Mouse (Mus musculus) kidney, embryonic 15.5 days (tissue): Measurements from ENCODE around the gene Kcnh4. TPM values are rescaled to one million over a fixed set of nuclear protein-coding genes. Genes with fewer than 3 reads are reported as not detected.

Experiments
- ATAC-seq: fragments of 200-750 bp; cut with Nextera tagmentation; replicated peaks from 2 replicates; pipeline ENCODE4 v1.8.0; 2017; ENCODE audit warnings: moderate TSS enrichment; ENCODE audit not compliant: low FRiP score
- H3K27ac ChIP-seq: fragments of 300-500 bp; sonication (generic); 2 replicates; pipeline ENCODE4 v1.5.1; 2015; ENCODE audit warnings: mild to moderate bottlenecking, inconsistent platforms
- H3K27me3 ChIP-seq: fragments of 300-500 bp; sonication (generic); 2 replicates; pipeline ENCODE4 v1.6.1; 2015; ENCODE audit warnings: inconsistent platforms
- H3K36me3 ChIP-seq: fragments of 300-500 bp; sonication (generic); 2 replicates; pipeline ENCODE4 v1.6.1; 2015; ENCODE audit warnings: inconsistent platforms
- H3K4me1 ChIP-seq: fragments of 300-500 bp; sonication (generic); 2 replicates; pipeline ENCODE4 v1.6.1; 2015; ENCODE audit warnings: inconsistent platforms
- H3K4me2 ChIP-seq: fragments of 300-500 bp; sonication (generic); 2 replicates; pipeline ENCODE4 v1.6.1; 2015; ENCODE audit warnings: moderate library complexity, mild to moderate bottlenecking, inconsistent platforms
- H3K4me3 ChIP-seq: fragments of 300-500 bp; sonication (generic); replicated peaks from 2 replicates; pipeline ENCODE4 v1.5.1; 2015; ENCODE audit warnings: mild to moderate bottlenecking, inconsistent platforms
- H3K9ac ChIP-seq: fragments of 300-500 bp; sonication (generic); 2 replicates; pipeline ENCODE4 v1.6.1; 2015; ENCODE audit warnings: mild to moderate bottlenecking, inconsistent platforms
- H3K9me3 ChIP-seq: fragments of 300-500 bp; sonication (generic); replicated peaks from 2 replicates; pipeline ENCODE4 v1.6.1; 2016; ENCODE audit warnings: inconsistent platforms
- WGBS: fragments of 180-500 bp; shearing (Covaris S2); methylation state at CpG from one replicate; pipeline ENCODE4 v1.1.7; 2015; ENCODE audit warnings: mixed read lengths; 5-methylcytosine and 5-hydroxymethylcytosine counted together
- polyA plus RNA-seq: library from polyadenylated mRNA; unstranded; fragments of >200 nt; fragmentation: Nextera tagmentation; extraction: Ambion mirVana; gene quantifications from 2 replicates; pipeline ENCODE4 v1.2.1, GENCODE M21; 2015

The Kcnh4 gene
- polyA plus RNA-seq, 1 experiment from 2014 or later: 0.10 TPM

GRCm38 (mm10) chr11:100741348-100741747 lies 18.4 kb downstream of the Kcnh4 start:
- H3K4me3 ChIP-seq: no peak overlapping the region
- no peaks in the 10 kb centered on the region for H3K27me3 ChIP-seq
- no peak for ATAC-seq
- no peaks in the 10 kb centered on the region for H3K36me3 ChIP-seq
- H3K27ac ChIP-seq: no peak overlapping the region
- H3K9me3 ChIP-seq: no peaks in the 10 kb centered on the region
- no peak overlapping the region for H3K9ac ChIP-seq
- H3K4me1 ChIP-seq: peaks cover 15% of the 10 kb centered on the region
- H3K4me2 ChIP-seq: no peak overlapping the region
- WGBS: 52% methylated on average over 6 of the region's 6 CpGs

- ATAC-seq: no peak; the same call in 1 of the 2 replicates
- peak overlapping the region; percentile 67 for H3K4me3 ChIP-seq
- H3K27me3 ChIP-seq: no peaks in the 10 kb centered on the region
- H3K27ac ChIP-seq: no peak overlapping the region
- peaks cover 26% of the 10 kb centered on the region for H3K4me1 ChIP-seq
- no peaks in the 10 kb centered on the region for H3K36me3 ChIP-seq
- H3K9ac ChIP-seq: peak overlapping the region; percentile 18; the same call in 1 of the 2 replicates
- H3K9me3 ChIP-seq: no peaks in the 10 kb centered on the region
- H3K4me2 ChIP-seq: peak overlapping the region; percentile 65
- 17% methylated on average over 5 of the region's 5 CpGs for WGBS
Measured at GRCm38 (mm10) chr11:100738749-100739148, 21.0 kb downstream of the Kcnh4 start.

GRCm38 (mm10) chr11:100738066-100738604 lies 21.6 kb downstream of the Kcnh4 start, which contains the start of gene Rab5c:
Gene Rab5c (minus strand): TSS chr11:100738215.
- Histone ChIP-seq H3K36me3 (peaks cover 1% of the 10 kb centered on the region; the same call in 1 of the 2 replicates), H3K9me3 (no peaks in the 10 kb centered on the region), H3K4me2 (peak within 1 kb of the TSS; percentile 65), H3K27me3 (no peaks in the 10 kb centered on the region), H3K4me3 (peak within 1 kb of the TSS; percentile 67), H3K9ac (peak within 1 kb of the TSS; percentile 76), H3K4me1 (peaks cover 26% of the 10 kb centered on the region), H3K27ac (peak within 1 kb of the TSS; percentile 38)
- ATAC-seq: peak; percentile 100
- under 1% methylated on average over 39 of the region's 39 CpGs for WGBS

- H3K4me1 ChIP-seq: peaks cover 26% of the 10 kb centered on the region
- no peaks in the 10 kb centered on the region for H3K9me3 ChIP-seq
- peak overlapping the region; percentile 65 for H3K4me2 ChIP-seq
- ATAC-seq: no peak
- peak overlapping the region; percentile 67 for H3K4me3 ChIP-seq
- peak overlapping the region; percentile 38 for H3K27ac ChIP-seq
- H3K9ac ChIP-seq: peak overlapping the region; percentile 76
- H3K36me3 ChIP-seq: peaks cover 7% of the 10 kb centered on the region; the same call in 1 of the 2 replicates
- no peaks in the 10 kb centered on the region for H3K27me3 ChIP-seq
- 2% methylated on average over 13 of the region's 13 CpGs for WGBS
Measured at GRCm38 (mm10) chr11:100737105-100737733, 22.5 kb downstream of the Kcnh4 start.

GRCm38 (mm10) chr11:100736746-100737080 lies 23.0 kb downstream of the Kcnh4 start:
- 73% methylated on average over 4 of the region's 4 CpGs for WGBS
- H3K9me3 ChIP-seq: no peaks in the 10 kb centered on the region
- peaks cover 26% of the 10 kb centered on the region for H3K4me1 ChIP-seq
- peaks cover 7% of the 10 kb centered on the region; the same call in 1 of the 2 replicates for H3K36me3 ChIP-seq
- ATAC-seq: no peak
- peak overlapping the region; percentile 38; the same call in 1 of the 2 replicates for H3K27ac ChIP-seq
- peak overlapping the region; percentile 67 for H3K4me3 ChIP-seq
- H3K4me2 ChIP-seq: peak overlapping the region; percentile 65
- peak overlapping the region; percentile 76; the same call in 1 of the 2 replicates for H3K9ac ChIP-seq
- H3K27me3 ChIP-seq: no peaks in the 10 kb centered on the region

- H3K4me3 ChIP-seq: peak overlapping the region; percentile 67
- 72% methylated on average over 14 of the region's 14 CpGs for WGBS
- no peak overlapping the region for H3K27ac ChIP-seq
- H3K4me1 ChIP-seq: peaks cover 26% of the 10 kb centered on the region
- H3K27me3 ChIP-seq: no peaks in the 10 kb centered on the region
- H3K36me3 ChIP-seq: peaks cover 7% of the 10 kb centered on the region; the same call in 1 of the 2 replicates
- peak overlapping the region; percentile 65 for H3K4me2 ChIP-seq
- H3K9ac ChIP-seq: 0 out of 2 replicates have a peak overlapping the region, but pooled peaks have one; percentile 9
- no peak for ATAC-seq
- H3K9me3 ChIP-seq: no peaks in the 10 kb centered on the region
Measured at GRCm38 (mm10) chr11:100735954-100736745, 23.6 kb downstream of the Kcnh4 start.

GRCm38 (mm10) chr11:100735134-100735865 lies 24.4 kb downstream of the Kcnh4 start:
- H3K36me3 ChIP-seq: peaks cover 7% of the 10 kb centered on the region; the same call in 1 of the 2 replicates
- no peaks in the 10 kb centered on the region for H3K27me3 ChIP-seq
- H3K9ac ChIP-seq: 0 out of 2 replicates have a peak overlapping the region, but pooled peaks have one; percentile 9
- WGBS: 90% methylated on average over 9 of the region's 9 CpGs
- ATAC-seq: no peak
- H3K4me3 ChIP-seq: peak overlapping the region; percentile 67
- H3K9me3 ChIP-seq: no peaks in the 10 kb centered on the region
- H3K4me2 ChIP-seq: peak overlapping the region; percentile 65; the same call in 1 of the 2 replicates
- H3K4me1 ChIP-seq: peaks cover 26% of the 10 kb centered on the region
- no peak overlapping the region for H3K27ac ChIP-seq

GRCm38 (mm10) chr11:100730477-100731205 lies 29.1 kb downstream of the Kcnh4 start:
- ATAC-seq: no peak
- Histone ChIP-seq H3K27ac (no peak overlapping the region), H3K27me3 (no peaks in the 10 kb centered on the region), H3K4me1 (peaks cover 10% of the 10 kb centered on the region), H3K36me3 (peaks cover 24% of the 10 kb centered on the region; the same call in 1 of the 2 replicates), H3K4me2 (no peak overlapping the region), H3K9me3 (no peaks in the 10 kb centered on the region), H3K9ac (no peak overlapping the region), H3K4me3 (no peak overlapping the region)
- WGBS: 79% methylated on average over 6 of the region's 6 CpGs

- no peak for ATAC-seq
- Histone ChIP-seq H3K36me3 (peaks cover 24% of the 10 kb centered on the region; the same call in 1 of the 2 replicates), H3K27ac (no peak overlapping the region), H3K27me3 (no peaks in the 10 kb centered on the region), H3K4me2 (no peak overlapping the region), H3K4me1 (peaks cover 11% of the 10 kb centered on the region), H3K9ac (no peak overlapping the region), H3K9me3 (no peaks in the 10 kb centered on the region), H3K4me3 (no peak overlapping the region)
- 87% methylated on average over 4 of the region's 4 CpGs for WGBS
Measured at GRCm38 (mm10) chr11:100729976-100730375, 29.8 kb downstream of the Kcnh4 start.

- Histone ChIP-seq H3K4me1 (peaks cover 20% of the 10 kb centered on the region), H3K9me3 (no peaks in the 10 kb centered on the region), H3K9ac (no peak overlapping the region), H3K27ac (no peak overlapping the region), H3K36me3 (peaks cover 24% of the 10 kb centered on the region; the same call in 1 of the 2 replicates), H3K4me2 (no peak overlapping the region), H3K4me3 (no peak overlapping the region), H3K27me3 (no peaks in the 10 kb centered on the region)
- 83% methylated on average over 6 of the region's 6 CpGs for WGBS
- no peak for ATAC-seq
Measured at GRCm38 (mm10) chr11:100728601-100729000, 31.1 kb downstream of the Kcnh4 start.

- H3K4me3 ChIP-seq: no peak overlapping the region
- peaks cover 27% of the 10 kb centered on the region for H3K4me1 ChIP-seq
- no peak overlapping the region for H3K4me2 ChIP-seq
- 92% methylated on average over 3 of the region's 3 CpGs for WGBS
- H3K9ac ChIP-seq: no peak overlapping the region
- H3K27me3 ChIP-seq: no peaks in the 10 kb centered on the region
- peaks cover 17% of the 10 kb centered on the region; the same call in 1 of the 2 replicates for H3K36me3 ChIP-seq
- no peaks in the 10 kb centered on the region for H3K9me3 ChIP-seq
- no peak overlapping the region for H3K27ac ChIP-seq
- ATAC-seq: no peak
Measured at GRCm38 (mm10) chr11:100727201-100727600, 32.5 kb downstream of the Kcnh4 start.
